Mouse (Mus musculus) midbrain, embryonic 16.5 days (tissue): ENCODE measurements at regions not wholly inside any gene's neighbourhood (a gene's known extent, or its start where the extent isn't known, plus 50 kb on each side); places are given as distances from the start of the nearest gene placed in this dataset.
A peak's percentile ranks its signal among the peaks of the same experiment; 100 is the strongest.

Source experiments
- ATAC-seq: fragments of 200-750 bp; cut with Nextera tagmentation; 2 replicates; pipeline ENCODE4 v1.8.0; 2017; ENCODE audit warnings: moderate TSS enrichment
- H3K27ac ChIP-seq: fragments of 300-500 bp; sonication (generic); 2 replicates; pipeline ENCODE4 v1.5.1; 2014; ENCODE audit warnings: mild to moderate bottlenecking, low read length, mixed read lengths
- H3K27me3 ChIP-seq: fragments of 300-500 bp; sonication (generic); 2 replicates; pipeline ENCODE4 v1.6.1; 2014; ENCODE audit warnings: low read depth, low read length, mixed read lengths; ENCODE audit not compliant: control insufficient read depth, insufficient read depth
- H3K36me3 ChIP-seq: fragments of 300-500 bp; sonication (generic); 2 replicates; pipeline ENCODE4 v1.6.1; 2014; ENCODE audit warnings: mild to moderate bottlenecking, low read length, moderate library complexity, mixed read lengths; ENCODE audit not compliant: control insufficient read depth, insufficient read depth
- H3K4me1 ChIP-seq: fragments of 300-500 bp; sonication (generic); 2 replicates; pipeline ENCODE4 v1.6.1; 2014; ENCODE audit warnings: mild to moderate bottlenecking, low read length, mixed read lengths; ENCODE audit not compliant: control insufficient read depth, insufficient read depth
- H3K4me2 ChIP-seq: fragments of 300-500 bp; sonication (generic); 2 replicates; pipeline ENCODE4 v1.6.1; 2014; ENCODE audit warnings: mild to moderate bottlenecking, low read length, mixed read lengths
- H3K4me3 ChIP-seq: fragments of 300-500 bp; sonication (generic); 2 replicates; pipeline ENCODE4 v1.5.1; 2014; ENCODE audit warnings: low read depth, mild to moderate bottlenecking, low read length, moderate library complexity, mixed read lengths
- H3K9ac ChIP-seq: fragments of 300-500 bp; sonication (generic); 2 replicates; pipeline ENCODE4 v1.6.1; 2014; ENCODE audit warnings: low read depth, low read length, mixed read lengths
- H3K9me3 ChIP-seq: fragments of 300-500 bp; sonication (generic); replicated peaks from 2 replicates; pipeline ENCODE4 v1.6.1; 2014; ENCODE audit warnings: mild to moderate bottlenecking, low read length, mixed read lengths; ENCODE audit not compliant: control insufficient read depth, poor library complexity, severe bottlenecking
- WGBS: fragments of 180-500 bp; shearing (Covaris S2); extraction: QIAGEN DNeasy Blood & Tissue Kit; methylation state at CpG from one replicate; pipeline ENCODE4 v1.1.7; 2014; 5-methylcytosine and 5-hydroxymethylcytosine counted together

- Histone ChIP-seq H3K4me1 (peaks cover 2% of the 10 kb centered on the region; the same call in 1 of the 2 replicates), H3K27ac (no peak overlapping the region), H3K9ac (no peak overlapping the region), H3K36me3 (no peaks in the 10 kb centered on the region), H3K4me3 (no peak overlapping the region), H3K27me3 (no peaks in the 10 kb centered on the region), H3K4me2 (no peak overlapping the region), H3K9me3 (no peaks in the 10 kb centered on the region)
- no peak for ATAC-seq
- WGBS: 68% methylated on average over 3 of the region's 3 CpGs
These were observed 86.0 kb downstream of the Cdc7 start for GRCm38 (mm10) chr5:107050076-107050475.

- WGBS: 86% methylated on average over 10 of the region's 10 CpGs
- peaks cover 6% of the 10 kb centered on the region; the same call in 1 of the 2 replicates for H3K4me1 ChIP-seq
- no peak for ATAC-seq
- H3K27me3 ChIP-seq: no peaks in the 10 kb centered on the region
- H3K9me3 ChIP-seq: no peaks in the 10 kb centered on the region
- no peaks in the 10 kb centered on the region for H3K36me3 ChIP-seq
- no peak overlapping the region for H3K4me2 ChIP-seq
- no peak overlapping the region for H3K9ac ChIP-seq
- H3K4me3 ChIP-seq: no peak overlapping the region
- no peak overlapping the region for H3K27ac ChIP-seq
These were observed 87.7 kb downstream of the Cdc7 start for GRCm38 (mm10) chr5:107051868-107052267.

- peak; percentile 32; the same call in 1 of the 2 replicates for ATAC-seq
- Histone ChIP-seq H3K4me2 (no peak overlapping the region), H3K4me3 (no peak overlapping the region), H3K9me3 (no peaks in the 10 kb centered on the region), H3K27ac (no peak overlapping the region), H3K27me3 (no peaks in the 10 kb centered on the region), H3K9ac (no peak overlapping the region), H3K4me1 (peaks cover 6% of the 10 kb centered on the region; the same call in 1 of the 2 replicates), H3K36me3 (no peaks in the 10 kb centered on the region)
- 60% methylated on average over 6 of the region's 6 CpGs for WGBS
These were observed 90.9 kb downstream of the Cdc7 start for GRCm38 (mm10) chr5:107054900-107055452.

GRCm38 (mm10) chr5:107055455-107055854, 91.3 kb downstream of the Cdc7 start:
- WGBS: 23% methylated on average over 3 of the region's 3 CpGs
- H3K9me3 ChIP-seq: no peaks in the 10 kb centered on the region
- no peaks in the 10 kb centered on the region for H3K27me3 ChIP-seq
- no peak overlapping the region for H3K27ac ChIP-seq
- H3K36me3 ChIP-seq: no peaks in the 10 kb centered on the region
- no peak overlapping the region for H3K9ac ChIP-seq
- peaks cover 6% of the 10 kb centered on the region; the same call in 1 of the 2 replicates for H3K4me1 ChIP-seq
- H3K4me3 ChIP-seq: no peak overlapping the region
- peak; percentile 77 for ATAC-seq
- H3K4me2 ChIP-seq: no peak overlapping the region
